Mouse (Mus musculus) cerebellum, adult 2 months (tissue): ENCODE results near the gene Ldlrap1.

ENCODE experiments used
- CTCF ChIP-seq: fragments of 200-500 bp; IDR thresholded peaks from 2 replicates; pipeline ENCODE4 v1.5.1; 2011; ENCODE audit warnings: low read depth, mild to moderate bottlenecking, control low read depth, low read length, moderate library complexity, borderline replicate concordance; ENCODE audit not compliant: insufficient read depth
- POLR2A ChIP-seq: fragments of 200-500 bp; IDR thresholded peaks from 2 replicates; pipeline ENCODE4 v1.6.1; 2011; ENCODE audit warnings: low read length, control low read depth, borderline replicate concordance; ENCODE audit not compliant: insufficient read depth

DNA sequence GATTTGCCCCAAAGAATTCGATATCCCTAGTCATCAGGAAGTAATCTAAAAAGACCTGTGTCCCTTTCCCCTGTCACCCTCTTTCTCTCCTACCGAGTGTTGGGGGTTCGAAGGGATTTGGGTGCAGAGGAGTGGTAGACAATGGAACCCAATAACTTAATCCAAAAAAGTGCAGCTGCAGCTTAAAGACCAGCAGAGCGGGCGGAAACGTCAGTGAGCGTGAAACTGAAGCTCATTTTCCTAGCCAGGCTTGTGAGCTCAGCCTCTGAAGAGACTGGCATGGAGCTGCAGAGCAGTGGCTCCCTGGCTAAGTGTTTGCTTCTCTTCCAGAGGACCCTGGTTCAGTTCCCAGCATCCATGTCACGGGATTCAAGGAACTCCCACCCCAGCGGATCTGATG is 34.5 kb downstream of the Ldlrap1 start:
- no peak for TF ChIP-seq CTCF
- TF ChIP-seq POLR2A = no peak
